Mouse (Mus musculus) liver, embryonic 11.5 days (tissue): Measurements from ENCODE around the gene Sorbs2. TPM values are rescaled to one million over a fixed set of nuclear protein-coding genes. Genes with fewer than 3 reads are reported as not detected.

Source experiments
- ATAC-seq: fragments of 200-750 bp; cut with Nextera tagmentation; replicated peaks from 2 replicates; pipeline ENCODE4 v1.8.0; 2017; ENCODE audit warnings: moderate number of reproducible peaks, mild to moderate bottlenecking, moderate TSS enrichment, moderate library complexity; ENCODE audit not compliant: low FRiP score
- DNase-seq: peaks from one replicate; pipeline ENCODE4 v3.0.0-alpha.2; 2017; ENCODE audit warnings: low spot score
- H3K27ac ChIP-seq: fragments of 300-500 bp; sonication (generic); 2 replicates; pipeline ENCODE4 v1.5.1; 2014; ENCODE audit warnings: mild to moderate bottlenecking, low read depth, low read length, control low read depth
- H3K27me3 ChIP-seq: fragments of 300-500 bp; sonication (generic); replicated peaks from 2 replicates; pipeline ENCODE4 v1.6.1; 2014; ENCODE audit warnings: low read length, mixed read lengths; ENCODE audit not compliant: control insufficient read depth, insufficient read depth
- H3K36me3 ChIP-seq: fragments of 300-500 bp; sonication (generic); 2 replicates; pipeline ENCODE4 v1.6.1; 2014; ENCODE audit warnings: mild to moderate bottlenecking, low read length, moderate library complexity, mixed read lengths; ENCODE audit not compliant: control insufficient read depth, insufficient read depth
- H3K4me1 ChIP-seq: fragments of 300-500 bp; sonication (generic); replicated peaks from 2 replicates; pipeline ENCODE4 v1.6.1; 2014; ENCODE audit warnings: low read length, mixed read lengths; ENCODE audit not compliant: control insufficient read depth, insufficient read depth
- H3K4me2 ChIP-seq: fragments of 300-500 bp; sonication (generic); 2 replicates; pipeline ENCODE4 v1.6.1; 2014; ENCODE audit warnings: mild to moderate bottlenecking, control low read depth, moderate library complexity
- H3K4me3 ChIP-seq: fragments of 300-500 bp; sonication (generic); 2 replicates; pipeline ENCODE4 v1.5.1; 2014; ENCODE audit warnings: low read depth, low read length, control low read depth
- H3K9ac ChIP-seq: fragments of 300-500 bp; sonication (generic); 2 replicates; pipeline ENCODE4 v1.6.1; 2014; ENCODE audit warnings: low read depth, low read length, control low read depth
- H3K9me3 ChIP-seq: fragments of 300-500 bp; sonication (generic); 2 replicates; pipeline ENCODE4 v1.6.1; 2016; ENCODE audit warnings: low read length, inconsistent platforms, mixed read lengths; ENCODE audit not compliant: control insufficient read depth
- WGBS: fragments of 180-500 bp; shearing (Covaris S2); extraction: QIAGEN DNeasy Blood & Tissue Kit; methylation state at CpG from one replicate; pipeline ENCODE4 v1.1.7; 2014; 5-methylcytosine and 5-hydroxymethylcytosine counted together
- polyA plus RNA-seq: library from polyadenylated mRNA; unstranded; fragments of >200 nt; fragmentation: Nextera tagmentation; extraction: Ambion mirVana; gene quantifications from 2 replicates; pipeline ENCODE4 v1.2.1, GENCODE M21; 2014

Gene Sorbs2
- polyA plus RNA-seq, 1 experiment from 2014 or later, result 5.7 TPM

DNA sequence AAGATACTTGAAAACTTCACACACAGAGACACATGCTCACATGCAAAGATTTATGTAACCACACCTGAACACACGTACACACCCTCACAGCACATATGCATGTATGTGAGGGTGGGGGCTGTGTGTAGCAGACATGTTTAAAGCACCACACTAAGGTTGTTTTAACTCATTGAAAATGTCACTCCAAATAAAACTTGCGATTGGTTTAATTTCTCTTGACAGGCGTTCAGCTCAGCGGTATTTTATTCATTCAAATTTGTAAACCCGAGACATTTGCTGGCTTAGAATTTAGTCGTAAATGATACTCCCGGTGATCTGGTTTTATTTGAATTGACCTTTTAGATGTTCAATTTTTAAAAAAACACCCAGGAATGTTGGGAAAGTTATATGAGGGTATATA, 158.6 kb downstream of the Sorbs2 start:
- no peaks in the 10 kb centered on the region for H3K4me1 ChIP-seq
- no peak overlapping the region for H3K9ac ChIP-seq
- ATAC-seq (no peak), DNase-seq (no peak)
- H3K4me3 ChIP-seq, result no peak overlapping the region
- no peaks in the 10 kb centered on the region for H3K9me3 ChIP-seq
- H3K36me3 ChIP-seq, result no peaks in the 10 kb centered on the region
- H3K4me2 ChIP-seq, result no peak overlapping the region
- no peaks in the 10 kb centered on the region for H3K27me3 ChIP-seq
- no peak overlapping the region for H3K27ac ChIP-seq
- 90% methylated on average over 7 of the region's 7 CpGs for WGBS

DNA sequence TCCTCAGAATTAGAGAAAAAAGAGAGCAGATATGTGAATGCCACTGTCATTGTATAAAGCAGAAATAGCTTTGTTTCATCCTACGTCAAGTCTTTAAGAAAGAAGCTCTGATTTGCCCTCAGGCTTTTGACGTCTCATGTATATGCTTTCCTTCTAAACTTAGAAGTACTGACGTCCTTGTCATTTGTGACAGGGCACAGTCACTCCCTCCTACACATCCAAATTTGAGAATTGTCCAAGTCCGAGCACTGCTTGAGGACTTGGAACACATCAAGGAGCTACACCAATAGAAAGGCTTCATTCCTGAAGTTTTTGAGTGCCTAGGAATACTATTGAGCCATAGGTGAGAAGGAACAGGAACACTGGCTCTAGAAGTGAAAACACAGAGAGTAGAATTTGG, 165.6 kb downstream of the Sorbs2 start:
- H3K36me3 ChIP-seq, result no peaks in the 10 kb centered on the region
- H3K4me2 ChIP-seq, result no peak overlapping the region
- ATAC-seq (no peak), DNase-seq (no peak)
- 82% methylated on average over 4 of the region's 4 CpGs for WGBS
- no peak overlapping the region for H3K4me3 ChIP-seq
- no peaks in the 10 kb centered on the region for H3K27me3 ChIP-seq
- no peak overlapping the region for H3K27ac ChIP-seq
- H3K9me3 ChIP-seq, result no peaks in the 10 kb centered on the region
- no peaks in the 10 kb centered on the region for H3K4me1 ChIP-seq
- H3K9ac ChIP-seq, result no peak overlapping the region

DNA sequence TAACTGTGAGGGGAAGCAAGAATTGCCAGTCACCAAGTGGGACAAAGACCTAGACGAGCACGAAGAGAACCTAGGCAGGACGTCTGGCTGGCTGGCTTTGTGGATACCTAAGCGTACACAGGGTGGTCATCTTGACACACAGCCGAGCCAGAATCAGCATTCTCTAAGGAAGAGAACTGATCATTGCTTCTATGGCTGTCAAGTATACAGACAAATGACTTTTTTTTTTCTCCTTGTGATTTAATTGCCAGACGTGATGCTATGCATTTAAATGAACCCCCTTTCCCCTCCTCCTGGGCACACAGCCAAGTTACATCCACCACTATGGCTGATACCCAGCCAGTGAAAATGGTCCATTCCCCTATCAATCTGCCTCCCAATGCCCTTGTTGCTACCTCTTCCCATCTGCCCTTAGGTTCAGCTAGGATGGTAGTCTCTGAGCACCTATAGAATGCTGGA, 168.3 kb downstream of the Sorbs2 start:
- 81% methylated on average over 6 of the region's 6 CpGs for WGBS
- DNase-seq (no peak), ATAC-seq (no peak)
- no peaks in the 10 kb centered on the region for H3K27me3 ChIP-seq
- no peak overlapping the region for H3K27ac ChIP-seq
- no peaks in the 10 kb centered on the region for H3K4me1 ChIP-seq
- H3K9me3 ChIP-seq, result no peaks in the 10 kb centered on the region
- no peak overlapping the region for H3K9ac ChIP-seq
- no peak overlapping the region for H3K4me2 ChIP-seq
- H3K4me3 ChIP-seq, result no peak overlapping the region
- no peaks in the 10 kb centered on the region for H3K36me3 ChIP-seq

DNA sequence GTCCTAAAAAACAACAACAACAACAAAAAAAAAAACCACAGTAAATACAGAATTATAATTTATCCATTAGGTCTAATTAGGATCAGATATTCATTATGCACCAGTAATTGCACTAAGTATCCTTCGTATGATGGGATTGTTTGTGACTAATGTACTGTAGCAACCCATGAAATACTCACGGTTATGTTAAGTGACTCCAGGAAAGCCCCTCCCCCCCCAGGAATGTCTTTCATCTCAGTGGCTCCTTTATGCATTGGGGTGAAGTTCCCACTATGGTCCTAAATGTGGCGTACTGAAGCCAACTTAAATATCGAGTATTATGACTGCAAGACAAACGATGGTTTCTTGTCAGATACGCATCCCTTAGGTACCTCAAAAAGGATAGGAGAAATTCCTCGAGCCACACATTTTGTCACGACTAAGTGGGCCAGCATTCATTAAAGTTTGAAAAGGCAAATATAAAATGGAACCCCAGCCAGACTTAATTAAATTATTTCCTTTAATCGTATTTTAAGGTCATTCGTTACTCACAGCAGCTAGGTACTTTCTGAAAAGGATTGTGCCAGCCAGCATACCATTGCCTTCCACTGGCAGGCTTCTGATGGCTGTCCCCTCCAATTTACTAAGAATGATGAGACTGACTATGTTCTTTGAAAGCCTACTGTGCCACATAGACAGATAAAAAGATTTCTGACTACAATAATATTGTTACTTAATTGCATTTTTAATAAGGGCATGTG, 169.7 kb downstream of the Sorbs2 start:
- H3K9ac ChIP-seq, result no peak overlapping the region
- WGBS, result 75% methylated on average over 10 of the region's 10 CpGs
- H3K9me3 ChIP-seq, result no peaks in the 10 kb centered on the region
- no peaks in the 10 kb centered on the region for H3K4me1 ChIP-seq
- no peak overlapping the region for H3K27ac ChIP-seq
- ATAC-seq (no peak), DNase-seq (no peak)
- H3K36me3 ChIP-seq, result no peaks in the 10 kb centered on the region
- H3K4me2 ChIP-seq, result no peak overlapping the region
- no peaks in the 10 kb centered on the region for H3K27me3 ChIP-seq
- H3K4me3 ChIP-seq, result no peak overlapping the region

DNA sequence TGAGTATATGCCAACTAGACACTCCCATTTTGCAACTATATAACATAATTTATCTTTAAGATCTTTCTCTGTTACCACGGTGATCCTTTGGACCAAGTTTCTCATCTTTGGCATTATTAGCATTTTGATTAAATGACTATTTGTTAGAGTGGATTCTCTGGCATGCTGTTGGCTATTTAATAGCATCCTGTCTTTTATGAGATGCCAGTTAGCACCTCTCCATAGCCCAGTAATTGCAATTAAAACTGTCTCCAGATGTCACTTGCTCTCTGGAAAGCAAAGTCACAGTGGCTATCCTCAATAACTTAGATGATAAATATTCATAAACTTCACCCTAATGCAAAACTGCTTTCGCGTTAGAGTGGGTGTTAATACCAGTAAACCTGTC, 170.3 kb downstream of the Sorbs2 start:
- no peaks in the 10 kb centered on the region for H3K4me1 ChIP-seq
- no peaks in the 10 kb centered on the region for H3K27me3 ChIP-seq
- no peak overlapping the region for H3K4me3 ChIP-seq
- no peak overlapping the region for H3K4me2 ChIP-seq
- no peaks in the 10 kb centered on the region for H3K36me3 ChIP-seq
- no peak for ATAC-seq
- no peak overlapping the region for H3K9ac ChIP-seq
- H3K9me3 ChIP-seq, result no peaks in the 10 kb centered on the region
- WGBS, result 86% methylated on average over 3 of the region's 3 CpGs
- no peak for DNase-seq
- H3K27ac ChIP-seq, result no peak overlapping the region

DNA sequence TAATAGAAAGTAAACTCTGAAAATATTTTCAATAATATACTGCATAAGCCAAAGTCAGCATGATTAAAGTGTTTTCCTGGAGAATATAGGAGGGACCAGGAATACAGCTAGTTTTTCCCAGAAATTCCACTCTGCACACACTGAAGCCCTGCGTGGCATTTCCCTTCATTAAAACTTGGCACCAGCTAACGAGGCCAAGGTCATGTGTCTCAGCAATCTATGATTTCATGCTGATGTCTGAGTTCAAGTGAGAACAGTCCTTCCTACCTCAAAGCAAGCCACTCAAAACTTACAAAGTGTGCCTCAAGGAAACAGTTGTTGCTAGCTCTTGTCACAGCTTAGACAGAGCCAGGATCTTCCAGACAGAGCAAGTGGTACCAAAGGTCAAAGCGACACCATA, 173.6 kb downstream of the Sorbs2 start:
- DNase-seq (no peak), ATAC-seq (no peak)
- Histone ChIP-seq H3K4me2 (no peak overlapping the region), H3K4me3 (no peak overlapping the region), H3K9me3 (no peaks in the 10 kb centered on the region), H3K9ac (no peak overlapping the region), H3K4me1 (no peaks in the 10 kb centered on the region), H3K36me3 (no peaks in the 10 kb centered on the region), H3K27me3 (no peaks in the 10 kb centered on the region), H3K27ac (no peak overlapping the region)
- 76% methylated on average over 3 of the region's 3 CpGs for WGBS

DNA sequence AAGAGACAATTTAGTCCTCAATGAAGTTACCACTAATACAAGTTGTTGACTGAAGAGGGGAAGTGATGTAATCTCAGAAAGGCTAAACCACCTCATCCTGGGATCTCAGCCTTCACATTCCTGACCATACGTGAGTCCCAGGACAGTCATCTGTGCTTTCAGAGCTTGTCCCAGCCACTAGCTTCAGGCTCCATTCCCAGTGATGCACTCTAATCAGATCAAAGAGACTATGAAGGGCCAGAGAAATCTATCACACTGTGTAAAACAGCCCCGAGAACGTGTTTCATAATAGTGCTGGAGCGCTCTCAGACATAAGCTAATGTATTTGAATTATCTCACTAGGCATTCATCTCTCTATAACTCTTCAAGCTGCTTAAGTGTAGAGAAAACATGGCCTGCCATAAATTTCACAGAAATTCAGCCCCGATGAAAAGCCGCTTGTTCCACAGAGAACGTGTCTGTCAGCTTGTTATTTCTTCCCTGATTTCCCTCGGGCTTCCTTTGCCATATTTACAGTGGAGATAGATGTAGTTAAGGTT, 175.3 kb downstream of the Sorbs2 start:
- Histone ChIP-seq H3K9me3 (no peaks in the 10 kb centered on the region), H3K27me3 (no peaks in the 10 kb centered on the region), H3K27ac (no peak overlapping the region), H3K36me3 (no peaks in the 10 kb centered on the region), H3K4me1 (no peaks in the 10 kb centered on the region), H3K9ac (no peak overlapping the region), H3K4me2 (no peak overlapping the region), H3K4me3 (no peak overlapping the region)
- ATAC-seq (no peak), DNase-seq (no peak)
- 79% methylated on average over 8 of the region's 8 CpGs for WGBS

DNA sequence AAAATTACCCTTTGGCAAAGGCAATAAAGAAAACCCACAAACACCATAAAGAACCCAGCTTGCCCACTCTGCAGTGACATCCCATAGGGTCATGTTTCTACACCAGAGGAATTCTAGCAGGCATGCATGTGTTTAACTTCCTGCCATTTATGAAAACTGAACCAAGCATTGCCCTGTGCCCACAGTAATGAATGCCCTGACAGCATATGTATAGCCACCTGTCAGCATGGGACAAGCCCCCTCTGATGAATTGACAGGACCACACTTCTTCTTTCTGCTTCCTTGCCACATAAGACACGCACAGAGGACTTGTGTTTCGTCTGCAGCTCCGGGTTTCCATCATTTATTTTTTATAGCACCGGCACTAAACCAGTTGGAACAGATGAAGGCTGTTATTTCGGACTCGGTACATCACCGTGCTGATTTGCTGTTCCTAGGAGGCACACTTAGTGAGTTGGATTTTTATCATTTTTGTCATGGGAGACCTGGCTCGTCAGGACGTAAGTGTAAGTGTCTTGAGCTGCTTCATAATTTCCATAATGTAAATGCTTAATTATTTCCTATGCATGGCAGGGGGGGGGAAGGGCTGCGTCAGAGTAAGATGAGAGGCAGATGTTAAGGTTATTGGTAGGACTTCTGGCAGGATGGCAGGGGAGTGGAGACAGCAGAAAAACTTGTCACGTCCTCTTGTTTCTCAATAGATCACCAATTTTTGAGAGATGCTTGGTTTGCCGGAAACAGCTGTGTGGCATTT, 180.5 kb downstream of the Sorbs2 start:
- Histone ChIP-seq H3K9me3 (no peaks in the 10 kb centered on the region), H3K27ac (no peak overlapping the region), H3K36me3 (no peaks in the 10 kb centered on the region), H3K4me2 (no peak overlapping the region), H3K4me3 (no peak overlapping the region), H3K4me1 (no peaks in the 10 kb centered on the region), H3K9ac (no peak overlapping the region), H3K27me3 (no peaks in the 10 kb centered on the region)
- ATAC-seq (no peak), DNase-seq (no peak)
- 80% methylated on average over 12 of the region's 12 CpGs for WGBS
